Mouse (Mus musculus): ENCODE data around the gene Sppl2c. TPM values are rescaled to one million over a fixed set of nuclear protein-coding genes. Genes with fewer than 3 reads are reported as not detected.

Gene Sppl2c
- total RNA-seq, 2 experiments from 2014 or later, result not detected

Other genes with a start within 250 kb of the Sppl2c start
- 10 to 100 TPM; 89.5 to 94.1 TPM for gene Nsf, start 232.3 kb upstream of the Sppl2c start, total RNA-seq (2021)
- 10 to 100 TPM; 39.5 to 40.1 TPM for gene Arf2, start 219.6 kb upstream of the Sppl2c start, total RNA-seq (2021)
- not detected for gene Crhr1, start 53.5 kb upstream of the Sppl2c start, total RNA-seq (2021)
- 10 to 100 TPM; 50.9 to 69.5 TPM for gene Mapt, start 45.1 kb downstream of the Sppl2c start, total RNA-seq (2021)